Mouse (Mus musculus) bone marrow, adult 2 months (tissue): ENCODE measurements around the gene Elf1. TPM values are rescaled to one million over a fixed set of nuclear protein-coding genes. Genes with fewer than 3 reads are reported as not detected.

Experiments
- H3K27ac ChIP-seq: fragments of 200-500 bp; 2 replicates; pipeline ENCODE4 v1.5.1; 2012; ENCODE audit warnings: low read depth, mild to moderate bottlenecking, control low read depth, inconsistent platforms, low read length; ENCODE audit not compliant: control insufficient read depth, poor library complexity, insufficient read depth
- H3K4me1 ChIP-seq: fragments of 200-500 bp; 2 replicates; pipeline ENCODE4 v1.6.1; 2011; ENCODE audit warnings: low read length; ENCODE audit not compliant: control insufficient read depth, insufficient read depth
- H3K4me3 ChIP-seq: fragments of 200-500 bp; replicated peaks from 2 replicates; pipeline ENCODE3; 2011; ENCODE audit warnings: mild to moderate bottlenecking, low read depth, low read length, control low read depth; ENCODE audit not compliant: control insufficient read depth
- CTCF ChIP-seq: fragments of 200-500 bp; IDR thresholded peaks from 2 replicates; pipeline ENCODE4 v1.5.1; 2011; ENCODE audit warnings: low read length, control low read depth; ENCODE audit not compliant: control insufficient read depth, insufficient read depth
- POLR2A ChIP-seq: fragments of 200-500 bp; IDR thresholded peaks from 2 replicates; pipeline ENCODE4 v1.6.1; 2011; ENCODE audit warnings: low read depth, mild to moderate bottlenecking, control low read depth, low read length, borderline replicate concordance; ENCODE audit not compliant: control insufficient read depth
- WGBS: fragments of 180-500 bp; shearing (Covaris S2); methylation state at CpG from one replicate; pipeline ENCODE4 v1.1.7; 2018; 5-methylcytosine and 5-hydroxymethylcytosine counted together
- polyA plus RNA-seq: library from polyadenylated mRNA; stranded (reverse); fragments of >200 nt; gene quantifications from 2 replicates; pipeline ENCODE4 v1.2.4, GENCODE M21; 2011; ENCODE audit warnings: low replicate concordance; ENCODE audit not compliant: missing spikeins, insufficient read depth, insufficient read length

The Elf1 gene
- polyA plus RNA-seq, 1 experiment, result 22.6 TPM

DNA sequence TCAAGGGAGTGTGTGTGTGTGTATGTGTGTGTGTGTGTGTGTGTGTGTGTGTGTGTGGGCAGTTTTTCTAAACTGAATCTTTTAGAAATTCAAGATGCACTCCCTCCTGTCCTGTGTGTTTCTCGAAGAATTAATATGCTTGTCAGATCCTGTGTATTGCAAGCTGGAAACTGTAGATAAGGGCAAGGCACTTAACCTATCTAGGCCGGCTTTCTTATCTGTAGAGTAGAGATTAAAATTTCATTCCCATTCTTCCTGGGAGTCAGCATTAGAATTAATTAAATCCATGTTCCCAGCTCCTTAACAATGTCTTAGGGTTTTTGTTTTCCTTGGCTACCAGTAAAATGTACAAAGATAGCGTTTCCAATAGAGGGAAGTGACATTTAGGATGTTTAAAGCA is 140.1 kb downstream of the Elf1 start:
- TF ChIP-seq CTCF (no peak), POLR2A (no peak)
- H3K27ac ChIP-seq, result no peak overlapping the region
- H3K4me1 ChIP-seq, result no peaks in the 10 kb centered on the region
- no peak overlapping the region for H3K4me3 ChIP-seq
- WGBS, result 59% methylated on average over 3 of the region's 3 CpGs

Other genes with a start within 250 kb of the Elf1 start
- not detected in 2 replicates for gene Zfp957, start 233.8 kb upstream of the Elf1 start, polyA plus RNA-seq
- gene Rgcc, start 179.5 kb upstream of the Elf1 start, polyA plus RNA-seq, result 53.6 and 73.5 TPM in 2 replicates
- gene Naa16, start 90.4 kb upstream of the Elf1 start, polyA plus RNA-seq, result 18.1 and 20.7 TPM in 2 replicates
- 3.4 and 5.6 TPM in 2 replicates for gene Mtrf1, start 83.4 kb upstream of the Elf1 start, polyA plus RNA-seq
- gene Kbtbd7, start 54.7 kb upstream of the Elf1 start, polyA plus RNA-seq, result 3.1 and 4.0 TPM in 2 replicates
- 3.2 and 5.3 TPM in 2 replicates for gene Kbtbd6, start 29.4 kb upstream of the Elf1 start, polyA plus RNA-seq
- gene Wbp4, start 326 bp downstream of the Elf1 start, polyA plus RNA-seq, result 22.6 and 24.5 TPM in 2 replicates
- 45.5 and 149 TPM in 2 replicates for gene Sugt1, start 106.5 kb downstream of the Elf1 start, polyA plus RNA-seq
- gene Cnmd, start 181.0 kb downstream of the Elf1 start, polyA plus RNA-seq, result not detected in 2 replicates